Mouse (Mus musculus) myocyte (in vitro differentiated cells): Measurements from ENCODE around the gene St3gal6. TPM values are rescaled to one million over a fixed set of nuclear protein-coding genes. Genes with fewer than 3 reads are reported as not detected.

ENCODE experiments used
- H3K27me3 ChIP-seq: one replicate; pipeline ENCODE4 v1.6.1; 2011; ENCODE audit not compliant: control insufficient read depth, insufficient read depth, insufficient read length
- H3K36me3 ChIP-seq: one replicate; pipeline ENCODE4 v1.6.1; 2011; ENCODE audit not compliant: control insufficient read depth, insufficient read depth
- H3K4me2 ChIP-seq: one replicate; pipeline ENCODE4 v1.6.1; 2011; ENCODE audit warnings: low read depth, control low read depth
- H3K4me3 ChIP-seq: one replicate; pipeline ENCODE4 v1.5.1; 2011; ENCODE audit warnings: mild to moderate bottlenecking, control low read depth, moderate library complexity
- H3K79me2 ChIP-seq: one replicate; pipeline ENCODE4 v1.6.1; 2011; ENCODE audit not compliant: control insufficient read depth, insufficient read depth
- H3ac ChIP-seq: one replicate; pipeline ENCODE4 v1.6.1; 2011; ENCODE audit not compliant: control insufficient read depth, insufficient read length
- CEBPB ChIP-seq: IDR thresholded peaks from 2 replicates; pipeline ENCODE4 v1.6.1; 2011; ENCODE audit warnings: mild to moderate bottlenecking, moderate library complexity; ENCODE audit not compliant: poor library complexity, insufficient read depth, severe bottlenecking
- E2F4 ChIP-seq: IDR thresholded peaks from one replicate; pipeline ENCODE4 v1.6.1; 2011; ENCODE audit warnings: mild to moderate bottlenecking, control low read depth, moderate library complexity; ENCODE audit not compliant: insufficient read depth
- MAX ChIP-seq: IDR thresholded peaks from one replicate; pipeline ENCODE4 v1.6.1; 2011; ENCODE audit warnings: low read depth, mild to moderate bottlenecking, control low read depth
- MYOD1 ChIP-seq, 3 experiments: IDR thresholded peaks; one replicate each; pipeline ENCODE4 v1.6.1; 2011; ENCODE audit warnings: control low read depth in 2 of 3, low read depth in 2 of 3, mild to moderate bottlenecking in 2 of 3, moderate library complexity in 1 of 3; ENCODE audit not compliant: insufficient read length in 2 of 3, control insufficient read depth in 1 of 3
- MYOG ChIP-seq, 3 experiments: IDR thresholded peaks; one replicate each; pipeline ENCODE4 v1.6.1; 2011; ENCODE audit warnings: control low read depth in 2 of 3, low read depth in 2 of 3, mild to moderate bottlenecking in 2 of 3; ENCODE audit not compliant: insufficient read length in 2 of 3, control insufficient read depth in 1 of 3, insufficient read depth in 1 of 3
- POLR2A ChIP-seq: IDR thresholded peaks from one replicate; pipeline ENCODE4 v1.6.1; 2011; ENCODE audit warnings: low read depth, mild to moderate bottlenecking, control low read depth, moderate library complexity; ENCODE audit not compliant: insufficient read length
- POLR2AphosphoS2 ChIP-seq: IDR thresholded peaks from one replicate; pipeline ENCODE4 v1.6.1; 2011; ENCODE audit warnings: low read depth, control low read depth; ENCODE audit not compliant: insufficient read length
- REST ChIP-seq: IDR thresholded peaks from one replicate; pipeline ENCODE4 v1.6.1; 2011; ENCODE audit warnings: mild to moderate bottlenecking, control low read depth, moderate library complexity; ENCODE audit not compliant: insufficient read depth, insufficient read length
- SRF ChIP-seq: IDR thresholded peaks from one replicate; pipeline ENCODE4 v1.6.1; 2011; ENCODE audit warnings: low read depth; ENCODE audit not compliant: control insufficient read depth, insufficient read length
- TCF12 ChIP-seq: IDR thresholded peaks from one replicate; pipeline ENCODE4 v1.6.1; 2011; ENCODE audit warnings: mild to moderate bottlenecking, control low read depth; ENCODE audit not compliant: poor library complexity, insufficient read depth, severe bottlenecking
- TCF3 ChIP-seq: IDR thresholded peaks from one replicate; pipeline ENCODE4 v1.6.1; 2011; ENCODE audit warnings: low read depth, control low read depth; ENCODE audit not compliant: insufficient read length
- USF1 ChIP-seq: IDR thresholded peaks from one replicate; pipeline ENCODE4 v1.6.1; 2011; ENCODE audit warnings: low read depth, mild to moderate bottlenecking, control low read depth, moderate library complexity
- polyA plus RNA-seq: library from polyadenylated mRNA; unstranded; fragments of >200 nt; fragmentation: generic; extraction: Trizol; gene quantifications from one replicate; pipeline ENCODE4 v1.2.1, GENCODE M21; 2012; ENCODE audit warnings: missing spikeins

Gene St3gal6
- polyA plus RNA-seq, 1 experiment, result 0.18 TPM

GRCm38 (mm10) chr16:58481906-58482270 is 42.2 kb downstream of the St3gal6 start:
- Histone ChIP-seq H3K79me2 (no peaks in the 10 kb centered on the region), H3ac (no peak overlapping the region), H3K4me2 (no peak overlapping the region), H3K27me3 (no peaks in the 10 kb centered on the region), H3K4me3 (no peak overlapping the region), H3K36me3 (no peaks in the 10 kb centered on the region)
- TF ChIP-seq REST (no peak), TCF3 (no peak), MYOG (IDR thresholded peaks at IDR 0.05; ENCODE audit: control insufficient read depth in 1 of 3, insufficient read depth in 1 of 3, insufficient read length in 2 of 3, low read depth in 2 of 3) (no peak), SRF (no peak), CEBPB (no peak), TCF12 (no peak), E2F4 (no peak), POLR2A (no peak), USF1 (no peak), POLR2AphosphoS2 (no peak), MAX (no peak), MYOD1 (IDR thresholded peaks at IDR 0.05; ENCODE audit: control insufficient read depth in 1 of 3, insufficient read length in 2 of 3, low read depth in 2 of 3) (no peak)

GRCm38 (mm10) chr16:58481219-58481905 is 42.7 kb downstream of the St3gal6 start:
- Histone ChIP-seq H3K36me3 (no peaks in the 10 kb centered on the region), H3ac (no peak overlapping the region), H3K4me3 (no peak overlapping the region), H3K79me2 (no peaks in the 10 kb centered on the region), H3K27me3 (no peaks in the 10 kb centered on the region), H3K4me2 (no peak overlapping the region)
- TF ChIP-seq CEBPB (no peak), REST (no peak), POLR2A (no peak), MYOD1 (IDR thresholded peaks at IDR 0.05; ENCODE audit: control insufficient read depth in 1 of 3, insufficient read length in 2 of 3, low read depth in 2 of 3) (no peak)

- Histone ChIP-seq H3K27me3 (no peaks in the 10 kb centered on the region), H3K79me2 (no peaks in the 10 kb centered on the region), H3K4me3 (no peak overlapping the region), H3K36me3 (no peaks in the 10 kb centered on the region), H3ac (no peak overlapping the region), H3K4me2 (peak overlapping the region; percentile 8)
- TF ChIP-seq MAX, result no peak
- TF ChIP-seq CEBPB, result peak; percentile 59; the same call in 1 of the 2 replicates
These were observed 44.1 kb downstream of the St3gal6 start for GRCm38 (mm10) chr16:58479898-58480448.

- no peak for TF ChIP-seq MAX
- no peak for TF ChIP-seq TCF12
- TF ChIP-seq E2F4, result no peak
- no peak for TF ChIP-seq MYOD1 (IDR thresholded peaks at IDR 0.05; ENCODE audit: control insufficient read depth in 1 of 3, insufficient read length in 2 of 3, low read depth in 2 of 3)
- H3K36me3 ChIP-seq, result no peaks in the 10 kb centered on the region
- H3K4me2 ChIP-seq, result no peak overlapping the region
- H3ac ChIP-seq, result no peak overlapping the region
- no peaks in the 10 kb centered on the region for H3K79me2 ChIP-seq
- H3K4me3 ChIP-seq, result no peak overlapping the region
- H3K27me3 ChIP-seq, result no peaks in the 10 kb centered on the region
These were observed 47.7 kb downstream of the St3gal6 start for GRCm38 (mm10) chr16:58476363-58476762.

GRCm38 (mm10) chr16:58475544-58476154 is 48.4 kb downstream of the St3gal6 start:
- H3ac ChIP-seq, result no peak overlapping the region
- no peaks in the 10 kb centered on the region for H3K79me2 ChIP-seq
- no peaks in the 10 kb centered on the region for H3K27me3 ChIP-seq
- H3K4me2 ChIP-seq, result no peak overlapping the region
- H3K36me3 ChIP-seq, result no peaks in the 10 kb centered on the region
- no peak for TF ChIP-seq POLR2A
- no peak for TF ChIP-seq POLR2AphosphoS2
- no peak for TF ChIP-seq TCF3
- TF ChIP-seq CEBPB, result no peak
- no peak for TF ChIP-seq REST
- TF ChIP-seq USF1, result no peak
- no peak for TF ChIP-seq MYOG (IDR thresholded peaks at IDR 0.05; ENCODE audit: control insufficient read depth in 1 of 3, insufficient read depth in 1 of 3, insufficient read length in 2 of 3, low read depth in 2 of 3)
- no peak for TF ChIP-seq TCF12
- TF ChIP-seq E2F4, result no peak
- no peak for TF ChIP-seq MAX
- no peak for TF ChIP-seq MYOD1 (IDR thresholded peaks at IDR 0.05; ENCODE audit: control insufficient read depth in 1 of 3, insufficient read length in 2 of 3, low read depth in 2 of 3)
- TF ChIP-seq SRF, result no peak
- no peak overlapping the region for H3K4me3 ChIP-seq
